Mouse (Mus musculus) adrenal gland, adult 2 months (tissue): Measurements from ENCODE around the gene Fam184b. TPM values are rescaled to one million over a fixed set of nuclear protein-coding genes. Genes with fewer than 3 reads are reported as not detected.

ENCODE experiments used
- DNase-seq: peaks from one replicate; pipeline ENCODE4 v3.0.0; 2021
- polyA plus RNA-seq: library from polyadenylated mRNA; depleted of rRNA; stranded (reverse); fragments of >200 nt; gene quantifications from 2 replicates; pipeline ENCODE4 v1.2.3, GENCODE M21; 2012
- total RNA-seq, 2 experiments: library from RNA; stranded (reverse); gene quantifications; 2 replicates each; pipeline ENCODE4 v1.2.3; 2021

Gene Fam184b
- total and polyA plus RNA-seq, 3 experiments: 0.17 to 0.41 TPM; not detected in 1

- DNase-seq: no peak
Observed at GRCm38 (mm10) chr5:45595363-45596039, 43.9 kb downstream of the Fam184b start.

GRCm38 (mm10) chr5:45593276-45593675 is 46.1 kb downstream of the Fam184b start:
- DNase-seq: no peak

- no peak for DNase-seq
Observed at GRCm38 (mm10) chr5:45590094-45590493, 49.3 kb downstream of the Fam184b start.

- DNase-seq: no peak
Observed at GRCm38 (mm10) chr5:45584601-45585000, 54.8 kb downstream of the Fam184b start.

GRCm38 (mm10) chr5:45580279-45580678 is 59.1 kb downstream of the Fam184b start:
- DNase-seq: no peak

- peak; percentile 1 for DNase-seq
Observed at GRCm38 (mm10) chr5:45577376-45577775, 62.0 kb downstream of the Fam184b start.

GRCm38 (mm10) chr5:45576716-45577115 is 62.7 kb downstream of the Fam184b start:
- no peak for DNase-seq

GRCm38 (mm10) chr5:45572816-45573215 is 66.6 kb downstream of the Fam184b start:
- DNase-seq: peak; percentile 18

- no peak for DNase-seq
Observed at GRCm38 (mm10) chr5:45565829-45566228, 73.6 kb downstream of the Fam184b start.

GRCm38 (mm10) chr5:45564054-45564453 is 75.4 kb downstream of the Fam184b start:
- peak; percentile 2 for DNase-seq

GRCm38 (mm10) chr5:45549586-45549985 is 89.8 kb downstream of the Fam184b start:
- no peak for DNase-seq

GRCm38 (mm10) chr5:45543374-45543773 is 96.0 kb downstream of the Fam184b start:
- peak; percentile 18 for DNase-seq

GRCm38 (mm10) chr5:45539502-45539901 is 99.9 kb downstream of the Fam184b start:
- no peak for DNase-seq

- no peak for DNase-seq
Observed at GRCm38 (mm10) chr5:45535177-45535576, 104.2 kb downstream of the Fam184b start.

GRCm38 (mm10) chr5:45534319-45535098 is 104.9 kb downstream of the Fam184b start:
- peak; percentile 59 for DNase-seq

- peak; percentile 18 for DNase-seq
Observed at GRCm38 (mm10) chr5:45529696-45530095, 109.7 kb downstream of the Fam184b start.

- DNase-seq: no peak
Observed at GRCm38 (mm10) chr5:45526338-45526737, 113.1 kb downstream of the Fam184b start.

- DNase-seq: no peak
Observed at GRCm38 (mm10) chr5:45525101-45525500, 114.3 kb downstream of the Fam184b start.

GRCm38 (mm10) chr5:45521601-45522000 is 117.8 kb downstream of the Fam184b start:
- no peak for DNase-seq

GRCm38 (mm10) chr5:45520809-45521110 is 118.7 kb downstream of the Fam184b start:
- DNase-seq: no peak

GRCm38 (mm10) chr5:45519960-45520808 is 119.2 kb downstream of the Fam184b start, which contains the start of gene Med28:
TSS of gene Med28 (plus strand) at chr5:45520229.
- DNase-seq: peak; percentile 97

- DNase-seq: no peak
Observed at GRCm38 (mm10) chr5:45515151-45515743, 124.2 kb downstream of the Fam184b start.
